Mouse (Mus musculus): ENCODE results near the gene Hbb-bh1.
"Not testable (repeated sequence)": the region's sequence is repeated elsewhere in the genome, so short reads cannot be mapped to it uniquely, and the experiment has no call there.

Gene Hbb-bh1

DNA sequence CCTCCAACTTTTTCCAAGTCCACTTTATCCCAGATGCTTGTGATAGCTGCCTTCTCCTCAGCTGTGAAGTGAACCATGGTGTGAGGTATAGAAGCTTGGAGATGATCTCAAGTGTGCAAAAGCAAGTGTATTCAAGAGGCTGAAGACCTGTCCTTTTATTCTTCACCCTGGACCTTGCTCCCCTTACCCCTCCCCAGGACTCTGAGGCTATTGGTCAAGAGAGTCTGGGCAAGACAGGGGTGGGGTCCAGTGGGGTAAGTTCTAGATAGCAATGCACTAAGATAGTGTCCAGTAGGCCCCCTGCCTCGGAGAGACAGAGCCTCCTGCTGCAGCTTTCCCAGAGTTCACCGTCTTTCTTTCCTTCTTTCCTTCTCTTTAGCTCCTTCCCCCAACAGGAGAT, at the start of gene Hbb-bh1:
Gene Hbb-bh1, minus strand, starts transcription at position 131 of the 400 bp plus-strand sequence.
- no peak for DNase-seq (ENCODE audit: low read depth, low spot score)

DNA sequence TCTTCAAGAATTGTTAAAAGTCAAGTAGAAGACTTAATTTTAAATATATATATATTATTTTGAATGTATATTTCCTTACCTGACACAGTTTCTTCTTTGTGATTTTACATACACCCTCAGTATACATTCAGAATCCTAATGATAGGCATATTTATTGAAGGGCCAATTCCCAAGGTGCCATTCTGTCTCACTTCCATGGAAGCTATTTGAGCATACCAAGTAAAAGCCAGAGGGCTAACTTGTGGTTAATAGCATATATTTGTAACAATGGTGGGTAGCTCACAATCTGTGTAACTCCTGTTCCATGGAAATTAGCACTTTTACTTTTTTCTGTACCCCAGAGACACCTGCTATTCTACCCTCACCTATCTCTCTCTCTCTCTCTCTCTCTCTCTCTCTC, 43.2 kb upstream of the Hbb-bh1 start, which contains the start of gene Olfr66:
Gene Olfr66, minus strand, starts transcription at position 101 of the 400 bp plus-strand sequence.
- no peak for DNase-seq (ENCODE audit: low read depth, low spot score)

DNA sequence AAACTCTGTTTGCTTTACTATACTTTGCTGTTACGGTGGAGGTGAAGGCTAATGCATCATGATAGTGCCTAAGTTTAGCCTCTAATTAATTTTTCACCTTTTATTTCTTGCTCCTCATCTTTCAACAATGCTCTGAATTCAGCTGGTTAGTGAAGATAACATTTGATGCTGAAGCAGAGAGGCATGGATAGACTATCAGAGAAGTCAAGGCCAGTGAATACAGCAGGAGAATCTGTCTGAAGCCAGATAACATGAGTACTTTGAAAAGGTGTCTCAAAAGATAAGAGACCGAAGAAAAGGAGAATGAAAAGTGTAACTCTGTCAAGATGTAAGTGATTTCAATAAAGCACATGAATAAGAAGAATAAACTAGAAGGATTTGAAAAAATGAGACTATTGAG, 34.1 kb upstream of the Hbb-bh1 start:
- DNase-seq (ENCODE audit: low read depth, low spot score): no peak

- DNase-seq (ENCODE audit: low read depth, low spot score): no peak
Observed at GRCm38 (mm10) chr7:103874451-103874850, 31.5 kb upstream of the Hbb-bh1 start.

GRCm38 (mm10) chr7:103873064-103873463, 30.1 kb upstream of the Hbb-bh1 start:
- DNase-seq (ENCODE audit: low read depth, low spot score): no peak

DNA sequence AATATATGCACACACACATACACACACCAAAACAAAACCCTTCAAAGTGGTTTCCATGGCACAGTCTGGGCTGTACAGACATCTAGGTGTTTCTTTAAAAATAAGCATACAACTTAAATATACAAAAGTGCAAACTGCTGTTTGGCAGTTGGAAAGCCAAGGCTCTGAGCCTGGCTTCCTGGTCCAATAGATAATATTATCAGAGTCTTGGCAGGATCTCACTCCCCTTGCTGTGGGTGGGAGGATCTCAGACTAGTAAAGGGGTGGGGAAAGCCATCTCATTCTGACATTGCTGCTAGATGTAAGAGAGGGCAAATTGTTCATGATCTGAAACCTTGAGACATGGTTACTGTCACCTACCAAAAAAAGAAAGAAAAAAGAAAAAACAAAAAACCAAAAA, 27.7 kb upstream of the Hbb-bh1 start:
- peak; percentile 20 for DNase-seq (ENCODE audit: low read depth, low spot score)

- DNase-seq (ENCODE audit: low read depth, low spot score): peak; percentile 27
Observed at GRCm38 (mm10) chr7:103865716-103866115, 22.8 kb upstream of the Hbb-bh1 start.

GRCm38 (mm10) chr7:103861531-103861930, 18.6 kb upstream of the Hbb-bh1 start:
- DNase-seq (ENCODE audit: low read depth, low spot score): no peak

DNA sequence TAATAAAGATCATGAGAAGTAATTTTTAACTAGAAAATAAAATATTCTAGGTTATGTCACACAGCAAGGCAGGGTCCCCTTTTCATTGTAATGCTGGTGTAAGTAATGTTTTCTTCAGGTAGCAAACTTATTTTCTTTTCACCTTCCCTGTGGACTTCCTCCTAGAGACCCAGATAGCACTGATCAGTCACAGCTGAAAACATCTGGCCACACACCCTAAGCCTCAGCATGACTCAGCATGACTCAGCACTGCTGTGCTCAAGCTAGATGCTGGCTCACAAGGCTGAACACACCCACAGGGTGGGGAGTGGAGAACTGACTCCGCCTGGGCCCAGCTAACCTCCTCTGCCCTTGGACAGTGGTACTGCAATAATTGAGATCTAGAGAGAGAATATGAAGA, 17.9 kb upstream of the Hbb-bh1 start:
- peak; percentile 64 for DNase-seq (ENCODE audit: low read depth, low spot score)

DNA sequence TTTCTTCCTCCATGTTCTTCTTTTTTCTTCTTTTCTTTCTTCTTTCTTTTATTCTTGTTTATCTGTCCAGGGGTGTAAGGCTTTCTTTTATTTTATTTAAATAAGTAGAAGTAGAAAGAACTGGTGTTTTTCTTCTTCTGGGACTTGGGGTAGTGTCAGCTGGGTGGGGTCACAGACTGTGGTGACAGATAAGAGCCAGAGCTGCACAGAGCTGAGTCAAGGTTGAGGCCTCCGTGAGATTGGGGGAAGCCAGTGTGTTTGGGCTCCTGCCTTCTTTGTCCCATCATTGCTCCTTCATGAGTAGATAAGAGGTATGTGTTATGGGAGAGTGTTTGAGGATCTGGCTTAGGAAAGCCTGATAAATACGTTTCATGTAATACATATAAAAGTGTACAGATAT, 16.1 kb upstream of the Hbb-bh1 start:
- DNase-seq (ENCODE audit: low read depth, low spot score): peak; percentile 22

DNA sequence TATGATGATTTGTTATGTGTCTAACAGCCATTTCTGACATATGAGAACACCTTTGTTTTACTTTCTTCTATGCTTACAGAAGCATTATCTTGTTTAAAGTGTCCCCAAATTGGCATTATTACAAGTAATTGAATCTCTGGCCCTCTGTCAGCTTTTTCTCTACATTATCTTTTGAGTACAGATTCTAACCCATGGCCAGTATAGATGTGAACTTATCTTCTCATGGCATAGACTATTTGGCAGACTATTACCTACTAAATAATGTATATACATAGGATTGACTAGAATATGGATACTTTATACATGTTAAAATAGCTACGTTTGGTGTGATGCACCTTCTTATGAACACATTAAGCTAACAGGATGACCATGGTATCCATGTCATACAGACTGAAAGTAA, 11.7 kb upstream of the Hbb-bh1 start:
- DNase-seq (ENCODE audit: low read depth, low spot score): no peak

DNA sequence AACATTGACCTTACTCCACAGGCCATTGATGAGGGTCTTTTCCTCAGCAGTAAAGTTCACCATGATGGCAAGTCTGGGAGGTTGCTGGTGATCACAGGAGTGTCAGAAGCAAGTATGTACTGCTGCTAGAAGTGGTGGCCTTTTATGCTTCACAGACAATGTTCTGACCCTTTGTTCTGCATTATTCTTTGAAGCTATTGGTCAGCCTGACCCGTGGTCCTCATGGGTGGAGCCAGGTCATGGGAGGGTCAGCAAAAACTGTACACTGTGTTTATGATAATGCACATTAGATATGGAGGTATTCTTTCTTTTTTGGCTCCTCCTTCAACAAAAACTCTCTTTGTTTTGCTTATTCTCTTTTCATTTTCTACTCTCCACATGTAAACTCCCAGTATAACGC, 10.1 kb upstream of the Hbb-bh1 start, which contains the start of gene Hbb-y:
Gene Hbb-y, minus strand, starts transcription at position 127 of the 400 bp plus-strand sequence.
- no peak for DNase-seq (ENCODE audit: low read depth, low spot score)

DNA sequence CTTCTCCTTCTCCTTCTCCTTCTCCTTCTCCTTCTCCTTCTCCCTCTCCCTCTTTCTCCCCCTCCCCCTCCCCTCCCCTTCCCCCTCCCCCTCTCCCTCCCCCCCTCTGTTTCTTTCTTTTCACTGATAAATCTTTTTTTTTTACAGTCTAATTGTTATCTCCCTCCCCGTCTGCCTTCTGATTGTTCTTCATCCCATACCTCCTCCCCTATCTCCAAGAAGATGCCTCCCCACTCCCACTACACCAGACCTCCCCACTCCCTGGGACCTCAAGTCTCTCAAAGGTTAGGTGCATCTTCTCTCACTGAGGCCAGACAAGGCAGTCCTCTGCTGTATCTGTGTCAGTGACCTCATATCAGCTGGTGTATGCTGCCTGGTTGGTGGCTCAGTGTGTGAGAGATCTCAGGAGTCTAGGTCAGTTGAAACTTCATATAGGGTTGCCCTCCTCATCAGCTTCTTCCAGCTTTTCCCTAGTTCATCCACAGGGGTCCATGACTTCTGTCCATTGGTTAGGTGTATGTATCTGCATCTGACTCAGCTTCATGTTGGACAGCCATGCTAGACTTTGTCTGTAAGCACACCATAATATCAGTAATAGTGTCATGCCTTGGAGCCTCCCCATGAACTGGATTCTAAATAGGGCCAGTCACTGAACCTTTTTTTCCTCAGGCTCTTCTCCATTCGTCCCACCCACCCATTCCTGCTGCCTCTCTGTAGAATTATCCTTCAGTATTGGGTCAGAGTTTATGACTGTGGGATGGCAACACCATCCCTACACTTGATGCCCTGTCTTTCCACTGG, 1.8 kb upstream of the Hbb-bh1 start:
- DNase-seq (ENCODE audit: low read depth, low spot score): no peak

- DNase-seq (ENCODE audit: low read depth, low spot score): no peak
Observed at GRCm38 (mm10) chr7:103840268-103840667, 2.7 kb downstream of the Hbb-bh1 start, which contains the start of gene Hbb-bh2. Gene Hbb-bh2 (minus strand): TSS chr7:103840520.

- peak; percentile 39 for DNase-seq (ENCODE audit: low read depth, low spot score)
Observed at GRCm38 (mm10) chr7:103827808-103828207, 15.2 kb downstream of the Hbb-bh1 start, which contains the start of gene Hbb-bs. Gene Hbb-bs (minus strand): TSS chr7:103828096.

DNA sequence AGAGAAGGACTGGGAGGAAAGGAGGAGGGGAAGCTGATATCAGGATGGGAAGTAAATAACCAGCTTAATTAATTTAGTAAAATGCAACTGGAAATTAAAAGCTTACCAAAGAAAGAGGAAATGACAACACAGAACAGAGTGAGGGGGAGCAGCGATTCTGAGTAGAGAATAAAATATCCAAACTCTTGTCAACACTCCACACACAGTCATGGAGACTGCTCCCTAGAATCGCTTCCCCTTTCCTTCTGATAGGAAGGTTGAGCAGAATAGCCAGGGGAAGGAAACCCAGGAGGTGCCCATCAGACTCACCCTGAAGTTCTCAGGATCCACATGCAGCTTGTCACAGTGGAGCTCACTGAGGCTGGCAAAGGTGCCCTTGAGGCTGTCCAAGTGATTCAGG, 15.8 kb downstream of the Hbb-bh1 start:
- not testable (repeated sequence) for DNase-seq (ENCODE audit: low read depth, low spot score)

DNA sequence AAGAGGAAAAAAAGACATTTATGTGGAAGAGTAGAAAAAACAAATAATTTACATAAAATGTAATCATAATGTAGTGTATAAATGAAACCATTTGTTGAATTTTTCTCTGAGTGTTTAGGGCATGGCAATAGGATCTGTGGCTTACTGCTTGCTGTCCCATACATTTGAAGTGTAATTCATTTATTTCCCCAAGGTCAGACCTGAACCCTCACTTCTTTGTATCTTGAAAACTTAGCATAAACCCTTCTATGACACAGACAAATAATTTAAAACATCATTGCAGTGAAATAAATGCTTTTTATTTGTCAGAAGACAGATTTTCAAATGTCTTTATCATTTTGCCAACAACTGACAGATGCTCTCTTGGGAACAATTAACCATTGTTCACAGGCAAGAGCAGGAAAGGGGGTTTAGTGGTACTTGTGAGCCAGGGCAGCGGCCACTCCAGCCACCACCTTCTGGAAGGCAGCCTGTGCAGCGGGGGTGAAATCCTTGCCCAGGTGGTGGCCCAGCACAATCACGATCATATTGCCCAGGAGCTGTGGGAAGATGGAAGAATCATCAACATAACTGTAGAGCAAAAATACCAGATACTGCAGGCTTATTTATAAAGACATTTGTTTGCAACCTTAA, 16.6 kb downstream of the Hbb-bh1 start:
- no peak for DNase-seq (ENCODE audit: low read depth, low spot score)

DNA sequence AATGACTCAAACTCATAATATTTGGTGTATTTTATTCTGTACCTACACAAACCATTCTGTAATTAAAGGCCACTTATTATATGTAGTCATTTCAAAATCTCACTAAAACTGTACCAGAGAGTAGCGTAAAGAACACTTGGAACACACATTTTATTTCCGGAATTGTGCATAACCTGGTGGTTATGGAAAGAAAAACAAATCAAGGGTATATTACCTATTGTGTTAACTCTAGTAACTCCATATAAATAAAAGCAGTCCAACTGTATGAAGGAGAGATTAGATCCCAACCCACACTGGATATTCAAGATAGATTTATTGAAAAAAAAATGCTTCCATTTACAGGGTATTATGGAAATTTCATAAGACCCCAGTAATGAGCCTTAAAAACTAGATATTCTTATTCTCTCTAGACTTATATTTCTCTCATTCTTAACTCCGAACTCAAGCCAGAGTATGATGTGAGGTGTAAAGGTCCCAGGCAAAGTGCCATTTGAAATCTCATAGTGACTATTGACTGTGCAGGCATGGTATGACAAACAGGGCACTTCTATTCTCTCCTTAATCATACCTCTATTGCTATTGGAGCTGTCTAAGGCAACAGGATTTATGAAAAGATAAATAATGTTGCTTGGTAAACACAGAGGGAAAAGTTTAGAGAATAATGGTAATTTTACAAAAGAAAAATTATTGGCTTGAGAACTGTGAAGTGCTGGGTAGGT, 17.3 kb downstream of the Hbb-bh1 start:
- no peak for DNase-seq (ENCODE audit: low read depth, low spot score)

DNA sequence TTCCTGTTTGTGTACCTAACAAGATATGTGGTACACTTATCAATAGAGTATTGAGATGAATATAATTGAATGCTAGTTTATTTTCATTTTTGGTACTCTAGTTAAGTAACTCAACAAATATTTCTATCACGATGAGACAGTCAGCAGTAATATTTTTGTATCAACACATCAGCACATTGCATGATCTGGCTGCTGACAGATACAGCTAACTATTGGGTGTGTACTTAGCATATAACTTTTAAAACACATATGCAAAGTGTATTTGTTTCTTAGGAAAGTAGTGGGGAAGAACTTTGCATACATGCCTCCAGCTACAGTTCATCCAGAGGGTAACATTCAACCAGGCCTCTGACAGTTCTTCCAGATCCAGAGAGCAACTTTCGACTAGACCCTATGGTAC, 18.4 kb downstream of the Hbb-bh1 start:
- DNase-seq (ENCODE audit: low read depth, low spot score): no peak

DNA sequence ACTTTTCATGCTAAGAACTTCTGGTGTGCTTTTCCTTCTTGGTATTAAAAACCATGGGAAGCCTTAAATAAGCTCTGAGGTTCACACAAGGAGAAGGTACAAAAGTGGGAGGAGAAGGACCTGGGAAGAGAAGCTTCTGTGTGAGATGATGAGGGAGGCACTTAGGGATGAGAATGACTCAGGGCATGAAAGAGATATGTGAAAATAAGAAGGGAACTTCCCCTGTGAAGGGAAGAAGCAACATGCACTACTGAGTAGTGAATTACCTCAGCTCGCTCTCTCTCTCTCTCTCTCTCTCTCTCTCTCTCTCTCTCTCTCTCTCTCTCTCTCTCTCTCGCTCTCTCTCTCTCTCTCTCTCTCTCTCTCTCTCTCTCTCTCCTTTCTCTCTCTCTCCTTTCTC, 27.9 kb downstream of the Hbb-bh1 start:
- DNase-seq (ENCODE audit: low read depth, low spot score): not testable (repeated sequence)

GRCm38 (mm10) chr7:103813766-103814165, 29.2 kb downstream of the Hbb-bh1 start, which contains the start of gene Hbb-bt:
Gene Hbb-bt (minus strand): TSS chr7:103813996.
- peak; percentile 27 for DNase-seq (ENCODE audit: low read depth, low spot score)

- not testable (repeated sequence) for DNase-seq (ENCODE audit: low read depth, low spot score)
Observed at GRCm38 (mm10) chr7:103813152-103813551, 29.8 kb downstream of the Hbb-bh1 start.

All from skeletal muscle tissue, adult 2 months (tissue).